Mouse (Mus musculus) kidney, embryonic 14.5 days (tissue): Measurements from ENCODE around the gene Ahnak. TPM values are rescaled to one million over a fixed set of nuclear protein-coding genes. Genes with fewer than 3 reads are reported as not detected.
"Not testable (repeated sequence)": the region's sequence is repeated elsewhere in the genome, so short reads cannot be mapped to it uniquely, and the experiment has no call there.

Experiments used
- ATAC-seq: fragments of 200-750 bp; cut with Nextera tagmentation; 2 replicates; pipeline ENCODE4 v1.8.0; 2017; ENCODE audit warnings: moderate number of reproducible peaks, mild to moderate bottlenecking, moderate TSS enrichment, moderate library complexity; ENCODE audit not compliant: low FRiP score, low TSS enrichment
- H3K27ac ChIP-seq: fragments of 300-500 bp; sonication (generic); 2 replicates; pipeline ENCODE4 v1.5.1; 2014; ENCODE audit warnings: low read depth, mild to moderate bottlenecking, low read length, moderate library complexity, mixed read lengths
- H3K27me3 ChIP-seq: fragments of 300-500 bp; sonication (generic); 2 replicates; pipeline ENCODE4 v1.6.1; 2014; ENCODE audit warnings: mild to moderate bottlenecking, low read length; ENCODE audit not compliant: control insufficient read depth, insufficient read depth
- H3K36me3 ChIP-seq: fragments of 300-500 bp; sonication (generic); 2 replicates; pipeline ENCODE4 v1.6.1; 2014; ENCODE audit warnings: low read length, mixed read lengths; ENCODE audit not compliant: control insufficient read depth, insufficient read depth
- H3K4me1 ChIP-seq: fragments of 300-500 bp; sonication (generic); 2 replicates; pipeline ENCODE4 v1.6.1; 2014; ENCODE audit warnings: low read length, mixed read lengths; ENCODE audit not compliant: control insufficient read depth, insufficient read depth
- H3K4me2 ChIP-seq: fragments of 300-500 bp; sonication (generic); replicated peaks from 2 replicates; pipeline ENCODE4 v1.6.1; 2014; ENCODE audit warnings: low read depth, mild to moderate bottlenecking, low read length
- H3K4me3 ChIP-seq: fragments of 300-500 bp; sonication (generic); 2 replicates; pipeline ENCODE4 v1.5.1; 2014; ENCODE audit warnings: mild to moderate bottlenecking, low read length
- H3K9ac ChIP-seq: fragments of 300-500 bp; sonication (generic); 2 replicates; pipeline ENCODE4 v1.6.1; 2014; ENCODE audit warnings: low read depth, mild to moderate bottlenecking, low read length, moderate library complexity
- H3K9me3 ChIP-seq: fragments of 300-500 bp; sonication (generic); 2 replicates; pipeline ENCODE4 v1.6.1; 2016; ENCODE audit warnings: low read length; ENCODE audit not compliant: control insufficient read depth
- WGBS: fragments of 180-500 bp; shearing (Covaris S2); extraction: QIAGEN DNeasy Blood & Tissue Kit; methylation state at CpG from one replicate; pipeline ENCODE4 v1.1.7; 2014; 5-methylcytosine and 5-hydroxymethylcytosine counted together
- polyA plus RNA-seq: library from polyadenylated mRNA; unstranded; fragments of >200 nt; fragmentation: Nextera tagmentation; extraction: Ambion mirVana; gene quantifications from 2 replicates; pipeline ENCODE4 v1.2.1, GENCODE M21; 2014

Ahnak gene
- polyA plus RNA-seq, 1 experiment from 2014 or later = 10.0 TPM

DNA sequence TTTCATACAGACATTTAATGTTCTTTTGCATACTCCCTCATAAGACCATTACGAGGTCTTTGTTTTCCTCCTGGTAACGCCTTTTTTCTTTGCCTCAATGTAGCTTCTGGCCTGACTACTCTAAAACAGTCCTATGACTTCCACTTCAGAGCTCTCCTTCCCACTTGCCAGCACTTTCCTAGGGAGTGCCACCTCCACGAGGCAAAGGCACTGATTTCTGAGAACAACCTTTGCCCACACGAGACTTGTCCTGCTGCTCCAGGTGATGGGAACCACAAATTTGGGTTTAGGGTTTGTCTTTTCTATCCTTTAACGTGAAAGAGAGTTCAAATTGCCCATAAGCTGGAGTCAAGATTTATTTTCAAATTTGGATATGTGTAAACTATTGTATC is 22.9 kb upstream of the Ahnak start:
- Histone ChIP-seq H3K4me3 (peak overlapping the region; percentile 72), H3K9ac (peak overlapping the region; percentile 62), H3K27ac (peak overlapping the region; percentile 87), H3K36me3 (peaks cover 75% of the 10 kb centered on the region), H3K27me3 (no peaks in the 10 kb centered on the region), H3K4me2 (peak overlapping the region; percentile 47), H3K4me1 (peaks cover 4% of the 10 kb centered on the region; the same call in 1 of the 2 replicates), H3K9me3 (no peaks in the 10 kb centered on the region)
- WGBS = 35% methylated on average over 5 of the region's 5 CpGs
- no peak for ATAC-seq

DNA sequence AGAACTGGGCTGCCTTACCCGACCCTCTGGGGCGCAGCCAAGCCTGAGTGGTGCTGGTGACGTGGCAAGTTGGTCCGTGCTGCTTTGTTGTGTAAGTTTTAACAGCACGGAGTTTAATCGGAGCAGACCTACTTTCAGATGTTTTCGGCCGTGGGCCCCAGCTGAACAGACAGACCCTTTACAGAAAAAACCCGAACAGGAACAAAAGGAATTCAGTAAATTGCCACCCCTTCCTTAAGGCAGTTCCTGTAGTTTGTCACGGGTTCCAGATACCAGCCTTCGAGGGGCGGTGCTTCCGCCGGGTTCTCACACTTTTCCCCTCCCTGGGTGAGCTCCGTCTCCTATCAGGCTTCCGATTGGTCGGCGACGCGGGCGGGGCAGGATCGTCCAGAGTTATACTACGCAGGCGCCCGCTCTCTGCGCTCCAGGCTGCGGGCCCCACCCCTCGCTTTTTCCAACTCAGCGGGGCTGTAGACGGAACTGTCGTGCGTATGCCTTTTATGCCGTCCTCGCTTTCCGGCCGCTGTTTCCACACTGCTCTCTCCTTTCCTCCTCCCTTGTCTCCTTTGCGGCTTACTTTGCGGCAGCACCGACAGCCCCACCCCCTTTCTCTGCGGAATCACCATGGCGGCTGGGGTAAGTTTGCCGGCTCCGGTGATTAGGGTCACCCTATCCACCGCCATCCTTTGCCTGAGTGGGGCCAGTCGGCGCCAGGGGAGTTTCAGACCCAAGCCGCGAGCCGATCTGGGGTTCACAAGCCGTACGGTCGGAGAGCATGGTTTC is 22.3 kb upstream of the Ahnak start, which contains the start of gene Eef1g:
Gene Eef1g (plus strand): TSS at position 452 of the 783 bp plus-strand sequence.
- no peaks in the 10 kb centered on the region for H3K27me3 ChIP-seq
- peaks cover 4% of the 10 kb centered on the region; the same call in 1 of the 2 replicates for H3K4me1 ChIP-seq
- peak within 1 kb of the TSS; percentile 87 for H3K27ac ChIP-seq
- peak within 1 kb of the TSS; percentile 87 for H3K9ac ChIP-seq
- peak within 1 kb of the TSS; percentile 47 for H3K4me2 ChIP-seq
- peak; percentile 99 for ATAC-seq
- no peaks in the 10 kb centered on the region for H3K9me3 ChIP-seq
- H3K36me3 ChIP-seq = peaks cover 75% of the 10 kb centered on the region
- peak within 1 kb of the TSS; percentile 72 for H3K4me3 ChIP-seq
- WGBS = under 1% methylated on average over 52 of the region's 52 CpGs

DNA sequence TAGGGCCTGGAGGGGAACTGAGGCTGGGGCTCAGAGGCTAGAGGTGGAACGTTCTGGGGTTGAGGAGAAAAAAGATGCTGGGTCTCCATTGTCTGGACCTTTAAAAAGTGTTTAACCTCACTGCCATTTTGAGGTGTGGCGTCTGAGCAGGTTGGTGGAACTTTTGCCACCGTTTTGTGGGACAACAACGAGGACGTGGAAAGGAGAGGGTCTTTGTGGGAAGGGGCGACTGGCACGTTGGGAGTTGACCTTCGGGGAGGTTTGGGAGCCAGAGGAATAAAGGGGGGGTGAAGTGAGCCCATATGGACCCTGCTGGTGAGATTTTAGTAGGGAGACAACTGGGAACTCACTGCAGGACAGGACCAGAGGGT is 21.7 kb upstream of the Ahnak start:
- H3K9ac ChIP-seq = peak overlapping the region; percentile 87
- no peaks in the 10 kb centered on the region for H3K27me3 ChIP-seq
- WGBS = 0% methylated on average over 8 of the region's 8 CpGs
- H3K4me3 ChIP-seq = peak overlapping the region; percentile 72
- H3K36me3 ChIP-seq = peaks cover 75% of the 10 kb centered on the region
- H3K9me3 ChIP-seq = no peaks in the 10 kb centered on the region
- peak overlapping the region; percentile 47 for H3K4me2 ChIP-seq
- peaks cover 4% of the 10 kb centered on the region; the same call in 1 of the 2 replicates for H3K4me1 ChIP-seq
- no peak for ATAC-seq
- H3K27ac ChIP-seq = peak overlapping the region; percentile 3; the same call in 1 of the 2 replicates

DNA sequence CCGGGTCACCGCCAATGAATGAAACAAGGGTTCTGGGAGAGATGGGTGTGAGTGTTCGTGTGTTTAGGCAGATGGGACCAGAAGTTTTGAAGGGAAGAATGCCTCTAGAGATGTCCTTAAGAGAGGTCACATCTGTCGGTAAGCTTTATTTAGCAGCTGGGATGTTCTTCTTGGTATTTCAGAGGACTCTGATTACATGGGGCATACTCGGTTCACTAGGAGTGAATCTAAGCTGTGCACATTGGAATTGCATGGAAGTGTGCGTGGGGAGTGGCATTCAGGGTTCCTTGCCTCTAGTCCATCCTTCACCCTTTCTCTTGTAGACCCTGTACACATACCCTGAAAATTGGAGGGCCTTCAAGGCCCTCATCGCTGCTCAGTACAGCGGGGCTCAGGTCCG is 21.2 kb upstream of the Ahnak start:
- peaks cover 75% of the 10 kb centered on the region for H3K36me3 ChIP-seq
- WGBS = 6% methylated on average over 9 of the region's 9 CpGs

DNA sequence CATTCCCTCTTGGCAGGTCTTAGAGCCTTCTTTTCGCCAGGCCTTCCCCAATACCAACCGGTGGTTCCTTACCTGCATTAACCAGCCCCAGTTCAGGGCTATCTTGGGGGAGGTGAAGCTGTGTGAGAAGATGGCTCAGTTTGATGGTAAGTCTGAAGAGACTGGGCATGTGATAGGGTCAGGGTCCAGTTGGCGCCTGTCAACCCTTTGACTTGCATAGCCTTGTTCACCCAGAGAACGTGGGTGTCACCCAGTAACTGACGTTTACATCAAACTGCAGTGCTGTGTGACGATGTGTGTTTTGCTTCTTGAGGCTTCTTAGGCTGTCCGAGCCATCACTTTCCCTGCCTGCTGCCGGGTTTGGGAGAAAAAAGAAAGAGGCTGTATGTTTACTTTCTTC is 16.6 kb upstream of the Ahnak start:
- 83% methylated on average over 8 of the region's 8 CpGs for WGBS
- H3K4me3 ChIP-seq, H3K27me3 ChIP-seq: not testable (repeated sequence)

More for the DNA sequence above, 21.2 kb upstream of the Ahnak start:
- peak overlapping the region; percentile 47 for H3K4me2 ChIP-seq
- H3K9me3 ChIP-seq = no peaks in the 10 kb centered on the region
- H3K4me1 ChIP-seq = peaks cover 4% of the 10 kb centered on the region; the same call in 1 of the 2 replicates
- no peak for ATAC-seq
- peak overlapping the region; percentile 87 for H3K9ac ChIP-seq
- H3K27ac ChIP-seq = peak overlapping the region; percentile 3; the same call in 1 of the 2 replicates
- H3K4me3 ChIP-seq = peak overlapping the region; percentile 72
- no peaks in the 10 kb centered on the region for H3K27me3 ChIP-seq

DNA sequence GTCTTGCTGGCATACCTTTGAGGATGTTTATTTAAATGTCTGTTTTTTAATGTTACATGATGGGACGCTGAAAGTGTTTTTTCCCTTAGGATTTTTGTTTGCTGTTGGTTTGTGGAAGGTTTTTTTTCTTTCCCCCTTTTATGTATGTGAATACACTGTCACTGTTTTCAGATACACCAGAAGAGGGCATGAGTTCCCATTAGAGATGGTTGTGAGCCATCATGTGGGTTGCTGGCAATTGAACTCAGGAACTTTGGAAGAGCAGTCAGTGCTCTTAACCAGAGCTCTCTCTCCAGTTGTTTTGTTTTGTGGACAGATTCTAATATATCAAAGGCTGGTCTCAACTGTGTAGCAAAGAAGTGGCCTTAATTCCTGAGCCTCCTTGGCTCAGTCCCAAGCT is 14.4 kb upstream of the Ahnak start:
- no peaks in the 10 kb centered on the region for H3K9me3 ChIP-seq
- WGBS = 89% methylated on average over 1 of the region's 1 CpGs
- no peak overlapping the region for H3K4me2 ChIP-seq
- no peaks in the 10 kb centered on the region for H3K27me3 ChIP-seq
- H3K9ac ChIP-seq = no peak overlapping the region
- no peaks in the 10 kb centered on the region for H3K4me1 ChIP-seq
- H3K27ac ChIP-seq = no peak overlapping the region
- no peak overlapping the region for H3K4me3 ChIP-seq
- ATAC-seq = no peak
- peaks cover 99% of the 10 kb centered on the region for H3K36me3 ChIP-seq

More for the DNA sequence above, 16.6 kb upstream of the Ahnak start:
- H3K9ac ChIP-seq, H3K27ac ChIP-seq, H3K4me1 ChIP-seq, H3K9me3 ChIP-seq, H3K4me2 ChIP-seq, ATAC-seq: not testable (repeated sequence)
- H3K36me3 ChIP-seq = peaks cover 90% of the 10 kb centered on the region

DNA sequence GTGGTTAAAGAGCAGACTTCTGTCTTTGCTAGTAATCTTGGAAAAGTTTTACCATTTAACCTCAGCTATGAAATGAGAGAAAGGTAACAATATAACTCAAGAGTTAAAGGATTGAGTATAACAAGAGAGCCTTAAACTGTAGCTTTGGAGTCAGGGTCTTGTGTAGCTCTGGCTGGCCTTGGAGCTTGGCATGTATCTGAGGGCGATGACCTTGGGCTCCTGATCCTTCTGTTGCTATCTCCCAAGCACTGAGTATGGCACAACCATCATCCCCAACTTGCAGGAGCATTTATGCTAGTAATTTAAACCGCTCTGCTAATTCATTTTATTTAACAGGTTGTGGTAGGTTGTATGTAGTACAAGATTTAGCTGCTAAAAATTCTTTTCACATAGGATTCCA is 13.6 kb upstream of the Ahnak start:
- no peaks in the 10 kb centered on the region for H3K27me3 ChIP-seq
- H3K36me3 ChIP-seq = peaks cover 99% of the 10 kb centered on the region
- H3K4me2 ChIP-seq = no peak overlapping the region
- H3K4me1 ChIP-seq = no peaks in the 10 kb centered on the region
- no peak overlapping the region for H3K9ac ChIP-seq
- 97% methylated on average over 2 of the region's 2 CpGs for whole genome bisulfite sequencing
- no peaks in the 10 kb centered on the region for H3K9me3 ChIP-seq
- H3K27ac ChIP-seq = no peak overlapping the region
- no peak for ATAC-seq
- no peak overlapping the region for H3K4me3 ChIP-seq

DNA sequence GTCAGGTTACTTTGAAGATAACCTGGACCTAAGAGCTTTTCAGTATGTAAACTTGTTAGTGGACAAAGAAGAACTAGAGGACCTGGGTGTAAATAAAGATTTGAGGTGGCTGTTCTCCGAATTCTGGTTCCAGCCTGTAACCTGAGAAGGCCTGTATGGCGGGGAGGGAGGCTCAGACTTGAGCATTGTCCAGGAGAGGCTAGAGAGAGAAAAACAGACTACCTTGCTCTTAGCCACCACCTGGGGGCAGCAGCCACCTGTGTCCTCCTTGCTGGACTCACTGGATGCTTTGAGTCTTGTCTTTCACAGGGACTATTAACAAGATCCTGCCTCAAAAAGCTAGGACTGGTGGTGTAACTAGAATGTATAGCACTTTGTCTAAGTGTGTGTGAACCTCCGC is 12.5 kb upstream of the Ahnak start:
- Histone ChIP-seq H3K4me3 (no peak overlapping the region), H3K36me3 (peaks cover 90% of the 10 kb centered on the region), H3K27me3 (no peaks in the 10 kb centered on the region), H3K4me2 (no peak overlapping the region), H3K4me1 (no peaks in the 10 kb centered on the region), H3K27ac (no peak overlapping the region), H3K9ac (no peak overlapping the region), H3K9me3 (no peaks in the 10 kb centered on the region)
- peak; percentile 77 for ATAC-seq
- WGBS = 36% methylated on average over 3 of the region's 3 CpGs

DNA sequence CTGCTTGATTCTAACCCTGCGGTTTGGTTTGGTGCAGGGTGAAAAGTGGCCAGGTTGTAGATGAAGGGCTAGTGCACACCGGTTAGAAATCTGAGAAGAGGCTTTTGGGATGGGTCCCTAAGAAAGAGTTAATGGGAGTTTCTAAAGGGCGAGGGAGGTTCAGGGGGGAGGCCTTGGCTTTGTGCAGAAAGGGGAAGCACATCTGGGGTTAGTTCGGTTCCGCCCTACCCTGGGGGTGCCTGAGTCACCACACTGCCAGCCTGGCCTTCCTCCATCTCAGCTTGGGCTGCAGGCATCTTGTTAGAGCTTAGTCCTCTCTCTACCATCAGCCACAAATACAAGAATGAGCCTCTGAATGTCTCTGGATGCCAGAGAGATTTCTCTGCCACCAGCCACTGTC is 8.3 kb upstream of the Ahnak start:
- no peak for ATAC-seq
- H3K4me1 ChIP-seq = no peaks in the 10 kb centered on the region; the same call in 1 of the 2 replicates
- H3K27me3 ChIP-seq = no peaks in the 10 kb centered on the region
- no peaks in the 10 kb centered on the region for H3K9me3 ChIP-seq
- peaks cover 48% of the 10 kb centered on the region for H3K36me3 ChIP-seq
- no peak overlapping the region for H3K4me3 ChIP-seq
- H3K27ac ChIP-seq = no peak overlapping the region
- WGBS = 51% methylated on average over 5 of the region's 5 CpGs
- no peak overlapping the region for H3K9ac ChIP-seq
- H3K4me2 ChIP-seq = no peak overlapping the region
